Mouse (Mus musculus): ENCODE measurements around the gene Slc25a25. TPM values are rescaled to one million over a fixed set of nuclear protein-coding genes. Genes with fewer than 3 reads are reported as not detected.

The Slc25a25 gene
- total and polyA plus RNA-seq, 2 experiments from 2014 or later: 46.4 to 69.6 TPM

- Histone ChIP-seq H3K4me2 (ENCODE audit: low read depth, low read length) (peak within 1 kb of the TSS; percentile 91), H3K27ac (peak within 1 kb of the TSS; percentile 90), H3K4me3 (ENCODE audit: low read length) (peak within 1 kb of the TSS; percentile 93), H3K9me3 (ENCODE audit: low read length) (no peaks in the 10 kb centered on the region), H3K9ac (replicated peaks; ENCODE audit: low read length) (peak within 1 kb of the TSS; percentile 83), H3K4me1 (ENCODE audit: insufficient read depth, low read length) (peaks cover 8% of the 10 kb centered on the region; the same call in 1 of the 2 replicates), H3K36me3 (ENCODE audit: insufficient read depth, low read length) (peaks cover 5% of the 10 kb centered on the region; the same call in 1 of the 2 replicates), H3K27me3 (ENCODE audit: insufficient read depth, low read length) (no peaks in the 10 kb centered on the region)
- DNase-seq (ENCODE audit: low spot score) (peak; percentile 96), ATAC-seq (peak; percentile 95)
- TF ChIP-seq CTCF (IDR thresholded peaks at IDR 0.05; ENCODE audit: low read depth): no peak
- under 1% methylated on average over 31 of the region's 31 CpGs for WGBS
Measured at GRCm38 (mm10) chr2:32395484-32395945, 55.7 kb downstream of the Slc25a25 start, which contains the start of gene Ptges2. TSS of gene Ptges2 (plus strand) at chr2:32395896.

- Histone ChIP-seq H3K36me3 (ENCODE audit: insufficient read depth, low read length) (no peaks in the 10 kb centered on the region), H3K4me1 (ENCODE audit: insufficient read depth, low read length) (peaks cover 8% of the 10 kb centered on the region; the same call in 1 of the 2 replicates), H3K4me3 (ENCODE audit: low read length) (peak overlapping the region; percentile 93), H3K27me3 (ENCODE audit: insufficient read depth, low read length) (no peaks in the 10 kb centered on the region), H3K9ac (replicated peaks; ENCODE audit: low read length) (peak overlapping the region; percentile 83), H3K4me2 (ENCODE audit: low read depth, low read length) (peak overlapping the region; percentile 91), H3K27ac (peak overlapping the region; percentile 90), H3K9me3 (ENCODE audit: low read length) (no peaks in the 10 kb centered on the region)
- peak; percentile 65 for TF ChIP-seq CTCF (IDR thresholded peaks at IDR 0.05; ENCODE audit: low read depth)
- no peak for ATAC-seq
- DNase-seq (ENCODE audit: low spot score): peak; percentile 60
- 3% methylated on average over 8 of the region's 8 CpGs for WGBS
Measured at GRCm38 (mm10) chr2:32394973-32395372, 56.3 kb downstream of the Slc25a25 start.

GRCm38 (mm10) chr2:32392063-32392462 is 59.2 kb downstream of the Slc25a25 start:
- no peak for TF ChIP-seq CTCF (IDR thresholded peaks at IDR 0.05; ENCODE audit: low read depth)
- H3K4me2 ChIP-seq (ENCODE audit: low read depth, low read length): no peak overlapping the region
- no peak for ATAC-seq
- no peak overlapping the region for H3K4me3 ChIP-seq (ENCODE audit: low read length)
- WGBS: 78% methylated on average over 5 of the region's 5 CpGs
- no peak overlapping the region for H3K9ac ChIP-seq (replicated peaks; ENCODE audit: low read length)
- H3K36me3 ChIP-seq (ENCODE audit: insufficient read depth, low read length): no peaks in the 10 kb centered on the region
- H3K27ac ChIP-seq: no peak overlapping the region
- peaks cover 4% of the 10 kb centered on the region; the same call in 1 of the 2 replicates for H3K4me1 ChIP-seq (ENCODE audit: insufficient read depth, low read length)
- DNase-seq (ENCODE audit: low spot score): no peak
- no peaks in the 10 kb centered on the region for H3K27me3 ChIP-seq (ENCODE audit: insufficient read depth, low read length)
- H3K9me3 ChIP-seq (ENCODE audit: low read length): no peaks in the 10 kb centered on the region

- H3K27ac ChIP-seq: no peak overlapping the region
- no peaks in the 10 kb centered on the region for H3K9me3 ChIP-seq (ENCODE audit: low read length)
- ATAC-seq (no peak), DNase-seq (ENCODE audit: low spot score) (no peak)
- WGBS: 81% methylated on average over 8 of the region's 8 CpGs
- no peak overlapping the region for H3K9ac ChIP-seq (replicated peaks; ENCODE audit: low read length)
- no peaks in the 10 kb centered on the region for H3K27me3 ChIP-seq (ENCODE audit: insufficient read depth, low read length)
- H3K4me1 ChIP-seq (ENCODE audit: insufficient read depth, low read length): no peaks in the 10 kb centered on the region
- no peak overlapping the region for H3K4me2 ChIP-seq (ENCODE audit: low read depth, low read length)
- TF ChIP-seq CTCF (IDR thresholded peaks at IDR 0.05; ENCODE audit: low read depth): no peak
- H3K36me3 ChIP-seq (ENCODE audit: insufficient read depth, low read length): no peaks in the 10 kb centered on the region
- H3K4me3 ChIP-seq (ENCODE audit: low read length): no peak overlapping the region
Measured at GRCm38 (mm10) chr2:32390871-32391270, 60.4 kb downstream of the Slc25a25 start.

DNA sequence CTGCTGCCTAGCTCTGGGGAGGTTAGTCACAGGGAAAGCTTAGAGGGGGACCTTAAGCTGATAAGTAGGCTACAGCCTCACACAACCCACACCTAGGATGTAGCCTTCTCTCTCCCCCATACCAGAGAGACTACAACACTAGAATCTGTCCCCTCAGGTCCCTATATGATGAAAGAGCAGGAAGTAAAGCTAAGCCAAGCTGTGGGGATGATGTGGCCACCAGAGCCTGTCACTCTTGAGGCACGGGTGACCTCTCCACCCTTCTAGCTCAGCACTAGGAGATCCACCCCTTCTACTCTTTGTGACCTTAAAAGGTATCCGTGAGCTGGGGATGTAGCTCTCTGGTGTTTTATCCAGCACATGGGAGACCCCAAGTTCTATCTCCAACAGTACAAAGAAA is 62.1 kb downstream of the Slc25a25 start:
- WGBS: 77% methylated on average over 2 of the region's 2 CpGs
- Histone ChIP-seq H3K4me3 (ENCODE audit: low read length) (no peak overlapping the region), H3K27me3 (ENCODE audit: insufficient read depth, low read length) (no peaks in the 10 kb centered on the region), H3K9me3 (ENCODE audit: low read length) (no peaks in the 10 kb centered on the region), H3K36me3 (ENCODE audit: insufficient read depth, low read length) (no peaks in the 10 kb centered on the region), H3K4me2 (ENCODE audit: low read depth, low read length) (no peak overlapping the region), H3K4me1 (ENCODE audit: insufficient read depth, low read length) (no peaks in the 10 kb centered on the region), H3K27ac (no peak overlapping the region), H3K9ac (replicated peaks; ENCODE audit: low read length) (no peak overlapping the region)
- ATAC-seq (no peak), DNase-seq (ENCODE audit: low spot score) (no peak)
- TF ChIP-seq CTCF (IDR thresholded peaks at IDR 0.05; ENCODE audit: low read depth): no peak

GRCm38 (mm10) chr2:32387706-32388490 is 63.3 kb downstream of the Slc25a25 start, which contains the start of gene Lcn2:
TSS of gene Lcn2 (minus strand) at chr2:32388252.
- H3K27me3 ChIP-seq (ENCODE audit: insufficient read depth, low read length): no peaks in the 10 kb centered on the region
- H3K4me1 ChIP-seq (ENCODE audit: insufficient read depth, low read length): no peaks in the 10 kb centered on the region
- H3K9ac ChIP-seq (replicated peaks; ENCODE audit: low read length): no peak within 1 kb of the TSS
- H3K9me3 ChIP-seq (ENCODE audit: low read length): no peaks in the 10 kb centered on the region
- whole genome bisulfite sequencing: 49% methylated on average over 5 of the region's 5 CpGs
- no peak within 1 kb of the TSS for H3K4me2 ChIP-seq (ENCODE audit: low read depth, low read length)
- no peak within 1 kb of the TSS for H3K27ac ChIP-seq
- no peak within 1 kb of the TSS for H3K4me3 ChIP-seq (ENCODE audit: low read length)
- TF ChIP-seq CTCF (IDR thresholded peaks at IDR 0.05; ENCODE audit: low read depth): no peak
- H3K36me3 ChIP-seq (ENCODE audit: insufficient read depth, low read length): no peaks in the 10 kb centered on the region
- ATAC-seq: no peak
- DNase-seq (ENCODE audit: low spot score): no peak

- Histone ChIP-seq H3K4me1 (ENCODE audit: insufficient read depth, low read length) (0 out of 2 replicates have a peak, but pooled peaks cover 3% of the 10 kb centered on the region), H3K27me3 (ENCODE audit: insufficient read depth, low read length) (no peaks in the 10 kb centered on the region), H3K27ac (peak overlapping the region; percentile 71; the same call in 1 of the 2 replicates), H3K4me3 (ENCODE audit: low read length) (no peak overlapping the region), H3K9ac (replicated peaks; ENCODE audit: low read length) (no peak overlapping the region), H3K9me3 (ENCODE audit: low read length) (no peaks in the 10 kb centered on the region), H3K36me3 (ENCODE audit: insufficient read depth, low read length) (peaks cover 20% of the 10 kb centered on the region), H3K4me2 (ENCODE audit: low read depth, low read length) (no peak overlapping the region)
- TF ChIP-seq CTCF (IDR thresholded peaks at IDR 0.05; ENCODE audit: low read depth): no peak
- ATAC-seq: no peak
- 80% methylated on average over 2 of the region's 2 CpGs for WGBS
- DNase-seq (ENCODE audit: low spot score): no peak
Measured at GRCm38 (mm10) chr2:32382689-32383088, 68.6 kb downstream of the Slc25a25 start.

Measured in hindbrain, postnatal 0 days (tissue).